Mouse (Mus musculus) heart, postnatal 36 days (tissue): Measurements from ENCODE around the gene Tmem25. TPM values are rescaled to one million over a fixed set of nuclear protein-coding genes. Genes with fewer than 3 reads are reported as not detected.

Experiments
- DNase-seq, 2 experiments: peaks; one replicate each; pipeline ENCODE4 v3.0.0; 2021 to 2022
- intact Hi-C: fragments of 180-260 bp; cut with DNase I; formaldehyde crosslinking; loops from one replicate; pipeline ENCODE4 v1.15.1; 2025
- total RNA-seq, 2 experiments: library from RNA; stranded (reverse); gene quantifications; 2 replicates each; pipeline ENCODE4 v1.2.3; 2021

Gene Tmem25
- total RNA-seq, result 10 to 100 TPM in 1 of 2 experiments, 1 to 10 TPM in 1; 9.6 to 10.9 TPM

DNA sequence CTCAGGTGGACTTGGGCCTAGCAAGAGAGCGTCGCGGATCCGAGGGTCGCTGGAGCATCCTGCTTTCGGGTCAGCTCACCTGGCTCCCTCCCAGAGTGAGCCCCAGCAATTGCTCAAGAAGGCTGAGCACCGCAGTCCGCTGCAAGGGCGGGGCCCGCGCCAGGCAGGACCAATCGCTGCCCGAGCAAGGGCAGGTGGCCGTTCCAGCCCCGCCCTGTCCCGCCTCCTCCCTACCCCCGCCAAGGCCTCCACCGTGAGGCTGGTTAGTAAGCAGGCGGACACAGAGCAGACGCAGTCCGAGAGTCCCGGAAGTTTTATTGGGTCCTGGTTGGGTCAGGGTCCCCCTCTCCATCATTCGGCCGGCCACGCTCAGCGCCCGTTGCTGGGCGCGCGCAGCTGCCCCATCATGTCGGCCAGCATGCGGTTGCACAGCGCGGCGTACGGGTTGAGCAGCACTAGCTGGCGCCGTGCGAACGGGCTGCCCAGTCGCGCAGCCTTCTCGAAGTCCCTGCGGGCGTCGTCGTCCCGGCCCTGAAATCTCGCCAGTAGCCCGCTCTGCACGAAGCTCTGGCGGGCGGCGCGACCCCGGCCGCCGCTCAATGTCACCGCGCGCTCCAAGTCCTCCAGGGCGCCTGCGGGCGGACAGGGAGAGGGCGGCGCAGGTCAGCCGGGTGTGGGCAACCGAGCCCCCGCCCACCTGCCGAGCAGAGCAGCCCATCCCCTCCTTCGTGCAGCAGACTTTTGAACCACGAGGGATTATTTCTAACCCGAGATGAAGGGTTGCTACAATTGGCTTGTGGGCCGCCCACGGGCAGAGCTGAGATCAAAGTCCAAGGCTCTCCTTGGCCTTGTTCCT, at the start of gene Tmem25:
Tmem25 (minus strand) TSS at position 206 of the 856 bp plus-strand sequence.
- intact Hi-C loops, result no loop called here
- peak; percentile 76 to 79 for DNase-seq

DNA sequence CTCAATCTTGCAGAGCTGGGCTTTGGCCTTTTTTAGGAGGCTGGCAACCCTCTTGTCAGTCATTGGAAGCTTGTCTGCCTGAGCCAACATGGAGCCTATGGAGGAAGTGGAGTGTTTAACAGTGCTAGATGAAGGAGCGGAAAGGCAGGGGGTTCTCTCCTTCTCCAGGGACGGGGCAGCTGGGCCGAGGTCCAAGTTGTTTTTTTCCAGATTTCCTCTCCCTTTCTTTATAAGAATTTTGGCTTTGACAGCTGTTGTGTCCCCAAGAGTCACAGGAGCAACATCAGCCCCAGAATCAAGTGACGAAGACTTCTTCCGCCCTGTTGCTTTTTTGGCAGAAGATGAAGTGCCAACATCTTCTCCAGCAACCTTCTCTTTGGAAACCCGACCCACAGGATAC, 48.3 kb upstream of the Tmem25 start:
- intact Hi-C loops, result no loop called here
- DNase-seq, result peak; percentile 21 to 25

DNA sequence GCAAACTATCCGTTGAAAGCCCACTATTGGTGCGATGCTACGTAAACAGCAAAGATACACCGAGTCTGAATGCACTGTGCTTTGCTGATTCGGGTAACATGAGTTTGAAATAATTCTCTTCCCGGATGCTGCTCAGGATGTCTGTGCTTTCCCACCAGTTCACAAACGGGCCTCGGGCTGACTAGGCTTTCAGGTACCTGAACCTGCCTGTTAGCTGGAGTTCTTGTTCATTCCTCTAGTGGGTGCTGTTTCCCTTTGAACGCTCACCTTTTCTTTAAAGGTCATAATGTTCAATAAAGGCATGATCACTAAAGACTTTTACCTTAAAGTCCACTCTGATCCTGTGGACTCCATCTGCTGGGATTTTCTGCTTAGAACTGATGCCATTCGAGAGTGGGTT, 42.1 kb upstream of the Tmem25 start:
- intact Hi-C loops, result loop anchor here (2.0 kb wide), 1 partner anchor 70 kb away; no protein-coding TSS in a partner anchor

DNA sequence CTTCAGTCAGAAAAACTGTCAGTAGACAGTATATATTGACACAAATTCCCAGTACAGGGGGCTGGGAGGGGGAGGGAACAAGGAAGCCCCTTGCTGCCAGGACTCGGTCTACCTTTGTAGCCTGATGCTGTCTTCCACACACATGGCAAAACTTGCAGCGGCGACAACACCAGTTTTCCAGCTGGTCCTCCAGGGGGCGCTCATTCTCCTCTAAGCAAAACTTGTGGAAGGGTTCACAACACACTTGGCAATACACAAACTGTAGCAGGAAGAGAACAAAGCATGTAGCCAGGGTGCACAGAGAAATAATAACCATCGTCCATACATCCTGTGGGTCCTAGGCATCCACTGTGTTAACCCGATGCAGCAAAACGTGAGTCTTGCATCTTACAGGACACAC, 37.3 kb upstream of the Tmem25 start:
- DNase-seq, result peak; percentile 79 to 80
- intact Hi-C loops, result loop anchor here (2.0 kb wide), 2 partner anchors 44 to 130 kb away; partner anchors contain the start of gene Kmt2a

More for the DNA sequence above, 42.1 kb upstream of the Tmem25 start:
- DNase-seq, result peak; percentile 28

- peak in 1 of 2 experiments; percentile 36 for DNase-seq
- intact Hi-C loops, result no loop called here
Observed at GRCm38 (mm10) chr9:44832356-44832755, 33.2 kb upstream of the Tmem25 start.

DNA sequence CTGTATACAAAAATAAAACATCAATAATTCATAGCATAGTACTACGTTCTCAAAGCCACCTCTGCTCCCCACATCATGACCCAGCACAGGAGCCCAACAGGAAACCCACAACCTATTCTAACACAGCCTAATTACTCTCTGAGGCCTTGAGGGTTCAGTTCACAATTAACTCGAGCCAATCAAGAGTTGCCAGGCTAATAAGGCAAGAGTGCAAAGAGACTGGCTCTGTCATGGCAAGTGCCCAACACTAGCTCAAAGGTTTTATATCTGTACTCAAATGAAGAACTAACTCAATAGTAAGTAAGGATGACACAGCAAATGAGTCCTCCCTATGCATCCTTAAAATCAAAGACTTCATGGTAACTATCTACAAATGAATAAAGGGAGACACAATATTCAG, 31.4 kb upstream of the Tmem25 start:
- no peak for DNase-seq
- intact Hi-C loops, result no loop called here

DNA sequence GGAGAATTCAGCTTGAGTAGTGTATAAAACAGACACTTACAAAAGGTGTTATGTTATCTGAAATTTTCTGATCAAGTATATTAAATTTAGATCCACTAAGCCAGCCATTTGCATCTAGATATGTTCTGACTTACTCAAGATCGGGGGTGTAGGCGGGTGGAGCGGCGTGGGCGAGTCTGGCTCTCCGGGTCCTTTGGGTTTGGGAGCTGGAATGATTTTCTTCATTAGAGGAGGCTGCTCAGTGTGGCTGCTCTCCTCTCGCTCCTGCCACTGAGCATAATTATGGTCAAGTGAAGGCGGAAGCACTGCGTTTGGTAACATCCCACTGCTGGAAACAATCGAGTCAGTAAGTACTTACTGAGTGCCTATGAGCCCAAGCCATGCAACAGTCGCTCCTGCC, 29.8 kb upstream of the Tmem25 start:
- intact Hi-C loops, result no loop called here
- DNase-seq, result no peak

GRCm38 (mm10) chr9:44826660-44827059, 27.6 kb upstream of the Tmem25 start:
- intact Hi-C loops, result no loop called here

DNA sequence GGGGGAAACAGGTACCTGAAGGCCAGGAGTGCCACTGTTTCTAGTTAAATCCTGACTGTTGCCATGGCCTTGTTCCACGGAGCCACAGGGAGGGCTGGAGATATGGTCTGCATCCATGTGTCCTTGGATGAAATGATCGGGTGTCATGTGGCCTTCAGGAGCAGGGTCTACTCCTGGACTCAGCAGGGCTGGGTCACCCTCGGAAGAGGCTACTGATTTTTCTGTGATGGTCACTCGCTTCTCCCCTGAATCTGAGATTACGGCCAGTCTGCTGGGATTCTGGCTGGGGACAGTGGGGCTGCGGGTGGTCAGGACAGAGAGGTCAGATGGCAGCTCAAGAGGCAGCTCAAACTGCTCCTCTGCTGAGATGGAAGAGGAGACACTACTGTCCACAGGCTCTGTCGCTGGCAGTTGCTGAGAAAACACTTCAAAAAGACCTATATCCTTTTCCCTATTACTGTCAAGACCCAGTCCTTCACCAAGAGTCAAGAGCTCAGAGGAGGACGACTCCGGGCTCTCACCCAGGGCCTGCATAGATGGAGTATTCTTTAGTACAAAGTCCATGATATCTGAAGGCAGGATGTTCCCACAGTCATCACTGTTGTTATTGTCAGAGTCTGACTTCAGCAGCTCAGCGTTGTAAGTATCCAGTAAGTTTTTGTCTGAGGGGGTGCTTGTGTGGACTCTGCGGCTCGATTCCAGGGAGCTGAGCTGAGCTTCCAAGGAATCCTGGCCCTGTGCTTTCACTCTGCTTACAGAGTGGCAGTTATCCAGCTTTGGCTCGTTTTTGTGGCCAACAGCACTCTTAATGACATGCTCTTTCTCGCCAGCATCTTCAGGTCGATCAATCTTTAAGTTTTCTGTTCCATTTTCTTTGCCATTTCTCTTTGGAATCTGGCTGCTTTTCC, 21.1 kb upstream of the Tmem25 start:
- intact Hi-C loops, result no loop called here
- peak in 1 of 2 experiments; percentile 19 for DNase-seq

More at GRCm38 (mm10) chr9:44826660-44827059, 27.6 kb upstream of the Tmem25 start:
- DNase-seq, result no peak

GRCm38 (mm10) chr9:44817522-44817921, 18.4 kb upstream of the Tmem25 start:
- no peak for DNase-seq
- intact Hi-C loops, result no loop called here

- DNase-seq, result no peak
- intact Hi-C loops, result no loop called here
Observed at GRCm38 (mm10) chr9:44814179-44814578, 15.1 kb upstream of the Tmem25 start.

DNA sequence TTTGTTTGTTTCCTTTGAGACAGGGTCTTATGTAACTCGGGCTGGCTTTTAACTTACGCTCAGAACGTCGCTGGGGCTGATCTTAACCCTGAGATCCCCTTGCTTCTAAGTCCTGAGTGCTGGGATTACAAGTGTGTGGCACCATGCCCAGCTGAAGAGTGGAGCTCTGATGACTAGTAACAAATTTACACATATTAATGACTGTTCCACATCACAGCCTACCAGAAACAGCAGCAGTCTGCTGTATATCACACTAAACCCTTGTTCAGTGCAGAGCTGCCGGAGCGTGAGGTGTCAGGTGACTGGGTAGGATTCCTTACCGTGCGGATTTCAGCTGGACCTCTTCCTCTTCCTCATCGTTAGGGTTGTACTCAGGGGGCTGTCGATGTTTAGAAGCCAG, 11.2 kb upstream of the Tmem25 start:
- intact Hi-C loops, result no loop called here
- DNase-seq, result no peak

- no peak for DNase-seq
- intact Hi-C loops, result no loop called here
Observed at GRCm38 (mm10) chr9:44807778-44808177, 8.7 kb upstream of the Tmem25 start.

GRCm38 (mm10) chr9:44807141-44807540, 8.0 kb upstream of the Tmem25 start:
- intact Hi-C loops, result no loop called here
- no peak for DNase-seq

DNA sequence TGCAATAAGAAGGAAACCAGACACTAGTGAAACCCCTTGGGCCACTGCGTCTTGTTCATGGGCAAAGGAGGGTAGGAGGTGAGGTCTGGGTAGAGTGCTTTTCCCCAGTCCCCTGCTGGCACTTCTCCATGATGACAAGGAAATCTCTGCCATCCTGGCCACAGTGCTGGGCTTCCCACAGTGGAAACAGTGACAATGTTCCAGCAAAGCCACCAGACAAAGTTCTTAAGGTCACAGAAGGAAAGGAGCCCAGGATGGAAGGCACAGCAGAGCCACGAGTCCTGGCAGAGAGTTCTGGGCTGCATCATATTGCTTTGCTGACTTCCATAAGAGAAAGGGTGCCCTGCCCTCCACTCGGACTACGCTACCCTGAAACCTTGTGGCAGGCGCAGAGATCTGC, 6.4 kb upstream of the Tmem25 start:
- intact Hi-C loops, result no loop called here
- DNase-seq, result no peak

GRCm38 (mm10) chr9:44804678-44805077, 5.6 kb upstream of the Tmem25 start:
- intact Hi-C loops, result no loop called here
- DNase-seq, result no peak

GRCm38 (mm10) chr9:44802808-44803450, 3.8 kb upstream of the Tmem25 start, which contains the start of gene Ttc36:
Ttc36 (minus strand) TSS chr9:44803072.
- intact Hi-C loops, result no loop called here
- DNase-seq, result no peak

- intact Hi-C loops, result no loop called here
- no peak for DNase-seq
Observed at GRCm38 (mm10) chr9:44801669-44802068, 2.6 kb upstream of the Tmem25 start.

DNA sequence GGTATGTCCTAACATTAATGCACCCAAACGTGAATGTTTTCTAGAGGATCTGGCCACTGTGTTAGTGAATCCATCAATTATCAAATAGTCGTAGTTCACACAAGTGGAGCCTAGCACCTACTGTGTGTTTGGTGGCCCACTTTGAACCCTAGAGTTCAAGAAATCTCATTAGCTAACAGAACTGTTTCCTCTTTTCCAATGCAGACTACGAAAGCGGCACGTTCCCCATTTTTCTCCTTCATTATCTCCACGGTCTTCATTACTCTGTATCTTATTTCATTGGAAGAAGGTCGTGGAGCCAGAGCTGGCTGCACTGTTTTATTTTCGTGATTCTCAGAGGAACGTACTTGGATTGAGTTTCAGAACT, 834 bp upstream of the Tmem25 start:
- intact Hi-C loops, result no loop called here
- DNase-seq, result no peak

DNA sequence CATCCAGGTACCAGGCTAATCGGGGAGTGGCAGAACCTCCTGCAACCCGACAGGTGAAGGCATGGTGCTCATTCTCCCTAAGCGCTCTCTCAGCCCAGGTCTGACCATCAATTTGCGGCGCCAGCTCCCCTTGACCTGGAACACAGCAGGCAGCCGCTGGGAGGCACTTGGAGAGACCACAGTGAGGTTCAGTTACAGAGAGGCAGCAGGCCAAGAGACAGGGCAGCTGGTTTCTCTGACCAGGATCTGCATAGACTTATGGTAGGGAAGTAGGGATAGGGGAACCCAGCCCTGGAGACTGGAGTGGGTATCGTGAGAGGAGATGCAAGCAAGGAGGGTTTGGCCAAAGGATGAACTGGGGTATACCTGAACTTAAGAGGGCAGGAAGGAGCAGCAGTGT, 809 bp downstream of the Tmem25 start:
- intact Hi-C loops, result no loop called here
- no peak for DNase-seq

DNA sequence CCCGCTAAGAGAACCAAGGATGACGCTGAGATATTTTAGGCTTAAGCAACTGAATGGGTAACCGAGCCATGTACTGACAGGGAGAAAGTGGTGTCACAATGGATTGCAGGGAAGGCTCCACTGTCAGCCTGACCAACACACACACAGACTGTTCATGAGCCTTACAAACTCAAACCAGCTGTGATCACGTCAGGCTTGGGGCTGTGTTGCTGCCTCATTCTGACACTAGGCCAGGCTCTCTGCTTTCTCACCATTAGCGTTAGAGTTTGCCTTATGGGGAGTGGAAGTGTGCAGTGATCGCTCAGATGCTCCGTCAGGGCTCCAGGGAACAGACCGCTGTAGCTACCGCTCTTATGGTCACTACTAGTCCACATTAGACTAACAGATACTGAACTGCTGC, 6.3 kb downstream of the Tmem25 start:
- intact Hi-C loops, result no loop called here
- no peak for DNase-seq
